Mouse (Mus musculus) midbrain, embryonic 10.5 days (tissue): ENCODE results near the gene Myo1a. TPM values are rescaled to one million over a fixed set of nuclear protein-coding genes. Genes with fewer than 3 reads are reported as not detected.
A peak's percentile ranks its signal among the peaks of the same experiment; 100 is the strongest.

Experiments
- DNase-seq: peaks from one replicate; pipeline ENCODE4 v3.0.0-alpha.2; 2017; ENCODE audit warnings: low spot score
- H3K27ac ChIP-seq: fragments of 300-500 bp; sonication (generic); replicated peaks from 2 replicates; pipeline ENCODE4 v1.5.1; 2016; ENCODE audit warnings: mild to moderate bottlenecking
- H3K27me3 ChIP-seq: fragments of 300-500 bp; sonication (generic); 2 replicates; pipeline ENCODE4 v1.6.1; 2016; ENCODE audit warnings: low read depth, mild to moderate bottlenecking; ENCODE audit not compliant: poor library complexity, severe bottlenecking
- H3K36me3 ChIP-seq: fragments of 300-500 bp; sonication (generic); 2 replicates; pipeline ENCODE4 v1.6.1; 2016; ENCODE audit warnings: mild to moderate bottlenecking, moderate library complexity
- H3K4me1 ChIP-seq: fragments of 300-500 bp; sonication (generic); 2 replicates; pipeline ENCODE4 v1.6.1; 2016
- H3K4me3 ChIP-seq: fragments of 300-500 bp; sonication (generic); 2 replicates; pipeline ENCODE4 v1.5.1; 2016; ENCODE audit warnings: mild to moderate bottlenecking, moderate library complexity
- H3K9me3 ChIP-seq: fragments of 300-500 bp; sonication (generic); replicated peaks from 2 replicates; pipeline ENCODE4 v1.6.1; 2016; ENCODE audit warnings: mild to moderate bottlenecking
- WGBS: fragments of 180-500 bp; shearing (Covaris S2); methylation state at CpG from one replicate; pipeline ENCODE4 v1.1.7; 2016; 5-methylcytosine and 5-hydroxymethylcytosine counted together
- polyA plus RNA-seq: library from polyadenylated mRNA; unstranded; fragments of >200 nt; fragmentation: Nextera tagmentation; extraction: Ambion mirVana; gene quantifications from 2 replicates; pipeline ENCODE4 v1.2.1, GENCODE M21; 2016

Myo1a gene
- polyA plus RNA-seq, 1 experiment from 2014 or later = 0.69 TPM

DNA sequence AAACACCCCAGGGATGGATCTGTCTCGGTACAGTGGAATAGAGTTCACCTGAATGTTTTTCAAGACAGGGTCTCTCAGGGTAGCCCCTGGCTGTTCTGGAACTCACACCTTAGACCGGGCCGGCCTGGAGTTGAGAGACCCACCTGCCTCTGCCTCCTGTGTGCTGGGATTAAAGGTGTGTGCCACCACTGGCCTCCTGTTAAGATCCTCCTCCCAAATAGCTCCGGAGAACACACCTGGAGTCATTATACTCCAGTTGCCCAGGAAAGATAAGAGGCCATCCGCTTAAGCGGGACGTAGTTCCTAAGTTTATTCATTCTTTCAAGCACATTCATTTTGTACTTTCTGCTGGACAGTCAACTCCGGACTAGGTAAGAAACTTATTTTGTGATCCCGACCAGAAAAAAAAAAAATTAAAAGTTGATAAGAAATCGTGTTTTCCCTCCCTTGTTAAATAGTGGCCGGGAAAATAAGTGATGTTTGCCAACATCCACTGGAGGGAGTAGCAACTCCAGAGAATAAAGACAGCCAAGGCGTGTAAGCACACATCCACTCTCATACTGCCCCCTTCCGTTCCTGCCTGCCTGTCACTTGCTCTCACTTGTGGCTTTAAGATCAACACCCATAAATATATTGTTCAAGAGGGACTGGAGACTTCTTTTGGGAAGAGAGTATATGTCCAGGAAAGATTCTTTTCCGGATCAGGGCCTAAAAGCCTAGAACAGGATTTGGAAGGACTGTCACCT lies 27.2 kb upstream of the Myo1a start:
- 18% methylated on average over 14 of the region's 14 CpGs for WGBS

DNA sequence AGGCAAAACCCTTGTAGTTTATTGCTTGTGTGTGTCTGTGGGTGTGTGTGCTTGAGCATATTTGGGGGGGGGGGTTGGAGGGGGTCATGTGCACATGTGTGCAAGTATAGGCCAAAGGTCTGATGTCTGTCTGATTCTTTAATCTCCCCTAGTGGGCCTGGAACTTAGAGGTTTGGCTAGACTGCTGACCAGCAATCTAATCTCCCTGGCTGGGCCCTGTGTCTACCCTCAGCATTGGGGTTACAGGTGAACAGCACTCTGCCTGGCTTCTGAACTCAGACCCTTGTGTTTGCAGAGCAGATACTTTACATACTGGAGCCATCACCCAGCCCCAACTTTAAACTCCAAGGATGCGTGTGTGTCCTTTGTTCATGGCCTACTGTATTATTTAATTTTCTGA lies 25.8 kb upstream of the Myo1a start:
- no peak overlapping the region for H3K4me3 ChIP-seq

More for the DNA sequence above, 27.2 kb upstream of the Myo1a start:
- peak overlapping the region; percentile 92 for H3K27ac ChIP-seq
- H3K4me3 ChIP-seq = peak overlapping the region; percentile 88
- no peaks in the 10 kb centered on the region for H3K9me3 ChIP-seq
- H3K36me3 ChIP-seq = no peaks in the 10 kb centered on the region
- H3K27me3 ChIP-seq = no peaks in the 10 kb centered on the region
- H3K4me1 ChIP-seq = peaks cover 20% of the 10 kb centered on the region
- peak; percentile 56 for DNase-seq

DNA sequence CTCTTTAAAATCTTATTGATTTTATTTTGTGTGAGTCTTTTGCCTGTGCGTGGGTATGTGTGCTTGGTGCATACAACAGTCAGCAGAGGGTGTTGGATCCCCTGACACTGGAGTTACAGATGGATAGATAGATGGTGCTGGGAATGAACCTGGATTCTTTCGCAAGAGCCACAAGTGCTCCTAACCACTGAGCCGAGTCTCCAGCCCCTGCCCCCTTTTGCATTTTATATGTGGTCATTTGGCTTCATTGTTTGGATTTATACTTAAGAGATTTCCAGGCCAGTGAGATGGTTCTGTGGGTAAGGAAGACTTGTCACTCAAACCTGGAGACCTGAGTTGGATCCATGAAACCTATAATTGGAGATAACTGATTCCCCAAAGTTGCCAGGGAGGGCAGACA lies 25.1 kb upstream of the Myo1a start:
- H3K27ac ChIP-seq = no peak overlapping the region
- H3K36me3 ChIP-seq = no peaks in the 10 kb centered on the region
- H3K4me1 ChIP-seq = peaks cover 20% of the 10 kb centered on the region
- H3K4me3 ChIP-seq = no peak overlapping the region
- H3K27me3 ChIP-seq = no peaks in the 10 kb centered on the region
- no peak for DNase-seq
- 88% methylated on average over 3 of the region's 3 CpGs for WGBS
- no peaks in the 10 kb centered on the region for H3K9me3 ChIP-seq

More for the DNA sequence above, 25.8 kb upstream of the Myo1a start:
- Histone ChIP-seq H3K4me1 (peaks cover 20% of the 10 kb centered on the region), H3K27me3 (no peaks in the 10 kb centered on the region), H3K36me3 (no peaks in the 10 kb centered on the region), H3K27ac (no peak overlapping the region), H3K9me3 (no peaks in the 10 kb centered on the region)
- no peak for DNase-seq
- WGBS = 97% methylated on average over 1 of the region's 1 CpGs

DNA sequence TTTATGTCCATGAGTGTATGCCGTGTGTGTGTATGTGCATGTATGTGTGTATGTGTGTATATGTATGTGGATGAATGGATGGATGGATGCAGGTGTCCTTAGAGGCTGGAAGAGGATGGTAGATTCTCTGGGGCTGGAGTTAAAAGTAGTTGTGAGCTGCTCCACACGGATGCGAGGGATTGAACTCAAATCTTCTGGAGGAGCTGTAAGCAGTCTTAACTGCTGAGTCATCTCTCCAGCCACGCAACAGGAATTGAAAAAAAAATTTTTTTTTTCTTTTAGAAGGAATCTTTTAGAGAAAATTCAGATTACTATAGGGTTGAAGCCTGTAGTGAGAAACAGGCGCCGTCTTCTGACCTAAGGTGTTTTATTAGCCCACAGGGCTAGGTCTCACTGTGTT lies 22.1 kb upstream of the Myo1a start:
- Histone ChIP-seq H3K4me1 (peaks cover 10% of the 10 kb centered on the region; the same call in 1 of the 2 replicates), H3K27me3 (no peaks in the 10 kb centered on the region), H3K9me3 (no peaks in the 10 kb centered on the region), H3K27ac (no peak overlapping the region), H3K36me3 (no peaks in the 10 kb centered on the region), H3K4me3 (no peak overlapping the region)
- WGBS = 93% methylated on average over 6 of the region's 6 CpGs
- no peak for DNase-seq

DNA sequence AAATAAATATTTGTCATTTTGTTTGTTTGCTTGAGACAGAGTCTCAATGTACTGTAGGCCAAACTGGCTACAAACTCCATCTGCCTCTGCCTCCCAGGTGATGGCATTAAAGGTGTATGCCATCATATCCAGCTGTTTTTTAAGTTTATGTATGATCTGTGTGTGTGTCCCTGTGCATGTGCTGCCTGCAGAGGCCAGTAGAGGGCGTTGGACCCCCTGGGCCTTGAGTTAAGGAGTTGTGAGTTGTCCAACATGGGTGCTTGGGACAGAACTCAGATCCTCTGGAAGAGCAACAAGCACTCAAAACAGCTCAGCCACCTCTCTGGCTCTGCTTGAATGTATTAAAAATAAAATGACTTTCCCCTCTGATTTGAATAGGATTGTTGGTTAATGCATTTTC lies 13.9 kb upstream of the Myo1a start:
- Histone ChIP-seq H3K36me3 (peaks cover 70% of the 10 kb centered on the region), H3K4me1 (no peaks in the 10 kb centered on the region), H3K9me3 (no peaks in the 10 kb centered on the region), H3K4me3 (no peak overlapping the region), H3K27me3 (no peaks in the 10 kb centered on the region), H3K27ac (no peak overlapping the region)
- 22% methylated on average over 1 of the region's 1 CpGs for WGBS
- no peak for DNase-seq

DNA sequence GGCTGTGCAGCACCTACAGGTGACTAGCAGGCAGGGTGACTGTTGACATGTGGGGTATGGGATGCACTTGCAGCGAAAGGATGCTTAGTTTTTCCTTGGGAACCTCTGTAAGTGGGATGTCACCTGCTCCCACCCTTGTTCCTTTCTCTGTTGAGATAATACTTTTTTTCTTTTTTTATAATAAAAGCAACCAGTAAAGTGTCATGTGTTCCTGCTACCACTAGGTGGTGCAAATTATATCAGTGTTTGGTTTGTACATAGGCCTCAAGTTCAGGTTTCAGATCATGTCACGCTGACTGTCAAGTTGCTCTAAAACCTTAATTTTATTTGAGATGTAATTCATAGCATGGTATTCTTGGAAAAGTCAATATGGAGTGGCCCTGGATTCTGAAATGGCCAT lies 10.3 kb upstream of the Myo1a start:
- no peak for DNase-seq
- Histone ChIP-seq H3K9me3 (no peaks in the 10 kb centered on the region), H3K27ac (no peak overlapping the region), H3K4me3 (no peak overlapping the region), H3K4me1 (no peaks in the 10 kb centered on the region), H3K27me3 (no peaks in the 10 kb centered on the region), H3K36me3 (peaks cover 90% of the 10 kb centered on the region)
- 66% methylated on average over 2 of the region's 2 CpGs for WGBS

DNA sequence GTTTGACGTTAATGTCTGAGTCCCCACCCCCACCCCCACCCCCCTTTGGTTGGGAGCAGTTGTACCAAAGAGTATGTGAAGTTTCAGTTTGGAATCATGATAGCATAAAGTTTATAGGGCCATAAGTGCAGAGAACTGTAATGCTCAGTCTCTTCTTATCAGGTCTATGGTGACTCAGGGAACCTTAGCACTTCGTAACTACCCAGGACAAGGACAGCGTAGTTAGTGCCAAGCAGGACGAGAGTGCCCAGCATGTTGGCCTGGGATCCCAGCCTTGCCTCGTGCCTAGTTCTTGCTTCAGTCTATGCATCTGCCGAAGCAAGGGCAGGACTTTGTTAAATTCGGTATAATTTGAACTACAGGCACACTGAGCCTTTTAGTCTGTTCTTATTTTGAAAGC lies 9.2 kb upstream of the Myo1a start:
- Histone ChIP-seq H3K36me3 (peaks cover 89% of the 10 kb centered on the region), H3K27me3 (no peaks in the 10 kb centered on the region), H3K4me3 (no peak overlapping the region), H3K27ac (no peak overlapping the region), H3K9me3 (no peaks in the 10 kb centered on the region), H3K4me1 (no peaks in the 10 kb centered on the region)
- WGBS = 93% methylated on average over 7 of the region's 7 CpGs
- DNase-seq = no peak

DNA sequence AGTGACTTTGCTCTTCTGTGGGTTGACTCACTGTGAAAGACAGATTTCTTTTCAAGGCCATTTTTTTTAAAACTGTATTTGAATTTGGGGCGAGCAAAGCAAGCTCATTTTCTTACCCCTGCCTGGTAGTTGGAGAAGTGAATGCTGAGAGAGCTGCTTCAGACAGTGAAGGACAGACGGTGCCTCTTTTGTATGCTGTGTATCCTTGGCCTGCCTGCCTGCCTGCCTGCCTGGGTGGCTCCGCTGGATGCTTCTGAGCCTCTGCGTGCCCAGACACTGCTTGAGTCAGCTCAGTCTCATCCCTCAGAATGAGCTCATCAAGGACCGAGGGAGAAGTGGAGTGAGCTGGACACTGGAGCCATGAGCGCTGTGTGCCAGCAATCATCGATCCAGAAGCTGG lies 6.0 kb upstream of the Myo1a start:
- Histone ChIP-seq H3K36me3 (peaks cover 61% of the 10 kb centered on the region), H3K9me3 (no peaks in the 10 kb centered on the region), H3K4me1 (no peaks in the 10 kb centered on the region), H3K4me3 (no peak overlapping the region), H3K27ac (no peak overlapping the region), H3K27me3 (no peaks in the 10 kb centered on the region)
- WGBS = 94% methylated on average over 7 of the region's 7 CpGs
- DNase-seq = no peak

DNA sequence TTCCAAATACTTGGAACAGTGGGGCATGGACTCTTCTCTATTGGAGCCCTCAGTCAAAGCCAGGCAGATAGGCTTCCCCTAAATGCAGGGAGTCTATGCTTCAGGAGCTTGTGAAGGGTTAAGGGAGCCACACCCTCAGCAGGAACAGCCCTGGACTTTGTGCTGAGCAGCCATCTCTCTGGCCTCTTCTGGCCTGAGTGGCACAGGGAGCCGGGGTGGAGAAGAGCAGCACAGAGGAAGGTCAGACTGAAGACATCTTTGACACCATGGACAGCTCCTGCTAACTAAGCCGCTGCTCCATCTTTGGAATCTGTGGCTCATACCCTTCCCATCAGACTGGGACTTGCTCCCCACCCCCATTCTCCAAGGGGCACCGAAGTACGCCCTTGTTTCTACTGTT lies 1.7 kb upstream of the Myo1a start:
- Histone ChIP-seq H3K27me3 (no peaks in the 10 kb centered on the region), H3K4me3 (no peak overlapping the region), H3K9me3 (no peaks in the 10 kb centered on the region), H3K36me3 (peaks cover 23% of the 10 kb centered on the region), H3K27ac (no peak overlapping the region), H3K4me1 (no peaks in the 10 kb centered on the region)
- WGBS = 39% methylated on average over 4 of the region's 4 CpGs
- DNase-seq = no peak

DNA sequence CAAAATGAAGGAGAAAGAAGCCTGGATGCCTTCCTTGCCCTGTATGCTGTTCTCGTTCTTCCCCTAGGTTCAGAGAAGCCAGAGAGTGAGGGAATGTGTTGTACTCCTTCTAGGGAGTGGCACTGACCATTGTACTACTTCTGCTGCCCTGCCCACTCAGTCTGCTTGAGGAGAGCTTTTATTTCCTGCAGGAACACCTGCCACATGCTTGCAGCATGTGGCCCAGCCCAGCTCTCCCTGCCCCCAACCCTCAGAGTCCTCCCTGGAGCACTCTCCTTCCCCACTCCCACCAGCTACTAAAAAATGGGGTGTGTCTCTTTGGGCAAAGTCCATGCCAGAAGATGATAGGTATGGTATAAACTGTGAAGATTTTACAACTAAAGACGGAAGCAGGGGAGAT lies 677 bp upstream of the Myo1a start:
- peaks cover 13% of the 10 kb centered on the region for H3K36me3 ChIP-seq
- no peaks in the 10 kb centered on the region for H3K4me1 ChIP-seq
- no peaks in the 10 kb centered on the region for H3K27me3 ChIP-seq
- DNase-seq = no peak
- 72% methylated on average over 2 of the region's 2 CpGs for WGBS
- H3K4me3 ChIP-seq = no peak overlapping the region
- no peaks in the 10 kb centered on the region for H3K9me3 ChIP-seq
- H3K27ac ChIP-seq = no peak overlapping the region

DNA sequence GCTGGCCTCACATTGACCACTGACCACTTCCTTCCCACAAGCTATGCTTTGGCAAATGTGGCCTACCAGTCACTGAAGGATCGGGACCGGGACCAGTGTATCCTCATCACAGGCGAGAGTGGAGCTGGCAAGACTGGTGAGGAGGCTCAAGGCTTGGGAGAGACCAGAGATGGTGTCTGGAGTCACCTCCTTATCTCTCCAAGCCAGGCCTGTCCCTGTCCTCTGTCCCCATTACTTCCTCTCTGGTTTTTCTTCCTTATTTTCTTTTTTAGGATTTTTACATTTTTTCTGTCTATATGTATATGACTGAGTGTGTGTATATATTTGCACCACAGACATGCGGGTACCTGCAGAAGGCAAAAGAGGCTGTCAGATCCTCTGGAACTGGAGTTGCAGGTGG lies 813 bp downstream of the Myo1a start:
- no peaks in the 10 kb centered on the region for H3K9me3 ChIP-seq
- H3K27ac ChIP-seq = no peak overlapping the region
- no peaks in the 10 kb centered on the region for H3K36me3 ChIP-seq
- H3K4me1 ChIP-seq = no peaks in the 10 kb centered on the region
- no peak for DNase-seq
- no peaks in the 10 kb centered on the region for H3K27me3 ChIP-seq
- 92% methylated on average over 4 of the region's 4 CpGs for WGBS
- no peak overlapping the region for H3K4me3 ChIP-seq

DNA sequence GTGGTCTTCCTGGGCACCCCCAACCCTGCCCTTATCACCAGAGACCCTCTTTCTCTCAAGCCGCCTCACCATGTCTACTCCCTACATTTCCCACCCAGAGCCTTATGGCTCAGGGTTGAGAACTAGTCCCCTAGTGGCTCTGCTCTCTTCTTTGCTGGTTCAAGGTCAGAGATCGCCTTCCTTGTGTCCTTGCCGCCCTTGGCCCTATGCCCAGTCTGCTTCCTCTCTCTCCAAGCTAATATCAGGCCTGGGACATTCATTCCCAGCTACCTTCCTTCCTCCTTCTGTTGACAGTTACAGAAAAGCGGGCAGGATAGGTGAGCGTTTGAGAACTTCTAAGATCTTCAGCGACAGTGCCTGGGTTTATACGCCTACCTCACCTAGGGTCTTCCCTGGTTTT lies 2.8 kb downstream of the Myo1a start:
- Histone ChIP-seq H3K36me3 (no peaks in the 10 kb centered on the region), H3K27ac (no peak overlapping the region), H3K4me1 (no peaks in the 10 kb centered on the region), H3K9me3 (no peaks in the 10 kb centered on the region), H3K27me3 (no peaks in the 10 kb centered on the region), H3K4me3 (no peak overlapping the region)
- no peak for DNase-seq
- WGBS = 94% methylated on average over 7 of the region's 7 CpGs

DNA sequence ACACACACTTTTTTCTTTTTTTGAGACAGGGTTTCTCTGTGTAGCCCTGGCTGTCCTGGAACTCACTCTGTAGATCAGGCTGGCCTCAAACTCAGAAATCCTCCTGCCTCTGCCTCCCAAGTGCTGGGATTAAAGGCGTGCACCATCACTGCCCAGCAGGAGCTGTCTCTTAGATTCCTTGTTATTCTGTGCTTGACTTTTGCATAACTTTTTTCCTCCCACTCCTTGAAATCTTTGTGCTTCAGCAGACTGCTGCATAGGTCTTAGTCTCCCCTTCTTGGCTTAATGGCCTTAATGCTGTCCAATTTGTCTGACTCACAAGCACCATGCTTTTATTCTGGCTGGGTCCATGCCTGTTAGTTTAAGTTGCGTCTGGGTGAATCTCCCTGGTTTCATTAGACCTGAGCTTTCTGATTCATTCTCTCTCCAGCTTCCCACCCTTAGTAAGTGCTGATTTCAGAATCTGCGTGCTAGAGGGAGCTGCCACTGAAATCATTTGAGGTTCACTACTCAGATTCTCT lies 3.9 kb downstream of the Myo1a start:
- Histone ChIP-seq H3K36me3 (no peaks in the 10 kb centered on the region), H3K4me3 (no peak overlapping the region), H3K27me3 (no peaks in the 10 kb centered on the region), H3K9me3 (no peaks in the 10 kb centered on the region), H3K4me1 (no peaks in the 10 kb centered on the region), H3K27ac (no peak overlapping the region)
- DNase-seq = no peak
- WGBS = 92% methylated on average over 3 of the region's 3 CpGs
